Mouse (Mus musculus): Measurements from ENCODE around the gene G6pc2. TPM values are rescaled to one million over a fixed set of nuclear protein-coding genes. Genes with fewer than 3 reads are reported as not detected.
A peak's percentile ranks its signal among the peaks of the same experiment; 100 is the strongest.

The G6pc2 gene
- total and polyA plus RNA-seq, 3 experiments: not detected

DNA sequence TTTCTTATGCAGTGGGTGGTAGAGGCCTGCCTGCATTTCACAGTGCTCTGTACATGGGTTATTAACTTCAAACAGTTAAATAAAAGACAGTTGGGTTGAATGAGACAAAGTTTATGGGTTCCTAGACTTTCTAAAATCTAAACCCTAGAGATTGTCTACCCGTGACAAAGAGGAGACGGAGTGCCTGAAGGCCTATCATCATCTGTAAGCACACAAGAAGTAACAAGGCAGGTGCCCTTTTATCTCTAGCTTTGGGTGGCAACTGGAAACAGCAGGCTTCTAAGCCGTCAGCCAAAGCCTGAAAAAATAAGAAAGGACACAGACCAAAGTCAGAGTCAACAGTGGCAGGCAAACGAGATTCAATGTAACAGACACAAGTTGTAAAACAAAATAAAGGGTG is 21.7 kb upstream of the G6pc2 start:
- TF ChIP-seq TAL1 (conservative IDR thresholded peaks at IDR 0.05; ENCODE audit: low read depth, low read length) (no peak), POLR2AphosphoS5 (IDR thresholded peaks at IDR 0.05; ENCODE audit: insufficient replicate concordance, low read depth, low read length) (no peak), GATA1 (IDR thresholded peaks at IDR 0.05; ENCODE audit: borderline replicate concordance, low read length) (no peak), GATA2 (IDR thresholded peaks at IDR 0.05; ENCODE audit: borderline replicate concordance, low read depth, low read length) (no peak), CTCF (IDR thresholded peaks at IDR 0.05; ENCODE audit: low read depth, low read length) (no peak)
- no peak for ATAC-seq (ENCODE audit: extremely low read depth, insufficient number of reproducible peaks, low FRiP score, poor library complexity, severe bottlenecking)
- no peak for DNase-seq (ENCODE audit: low spot score)
- Histone ChIP-seq H3K4me1 (ENCODE audit: insufficient read depth, low read depth, low read length) (no peaks in the 10 kb centered on the region; the same call in 1 of the 2 replicates), H3K9me3 (replicated peaks) (no peaks in the 10 kb centered on the region), H3K36me3 (replicated peaks) (peaks cover 51% of the 10 kb centered on the region), H3K4me3 (ENCODE audit: low read depth, low read length) (no peak overlapping the region), H3K27me3 (ENCODE audit: insufficient read depth, low read length) (no peaks in the 10 kb centered on the region)

DNA sequence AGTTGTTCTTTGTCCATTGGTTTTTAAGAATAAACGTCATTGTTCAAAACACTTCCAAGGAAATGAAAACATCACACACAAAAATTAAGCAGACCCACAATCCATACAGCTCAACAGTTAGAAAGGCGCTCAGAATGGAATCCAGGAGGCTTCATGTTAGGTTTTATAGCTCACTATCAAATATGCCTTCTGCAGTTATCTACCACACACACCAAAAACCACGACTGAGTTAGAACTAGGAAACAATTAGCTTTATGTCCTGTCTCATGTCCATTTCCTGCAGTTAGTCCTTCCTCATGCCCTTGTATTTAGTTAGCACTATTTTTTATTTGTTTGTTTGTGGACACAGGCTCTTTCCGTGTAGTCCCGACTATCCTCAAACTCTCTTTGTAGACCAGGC is 19.8 kb upstream of the G6pc2 start:
- no peaks in the 10 kb centered on the region for H3K27me3 ChIP-seq (ENCODE audit: insufficient read depth, low read length)
- no peak overlapping the region for H3K4me3 ChIP-seq (ENCODE audit: low read depth, low read length)
- TF ChIP-seq GATA1 (IDR thresholded peaks at IDR 0.05; ENCODE audit: borderline replicate concordance, low read length): no peak
- TF ChIP-seq CTCF (IDR thresholded peaks at IDR 0.05; ENCODE audit: low read depth, low read length): no peak
- TF ChIP-seq TAL1 (conservative IDR thresholded peaks at IDR 0.05; ENCODE audit: low read depth, low read length): no peak
- no peak for TF ChIP-seq POLR2AphosphoS5 (IDR thresholded peaks at IDR 0.05; ENCODE audit: insufficient replicate concordance, low read depth, low read length)
- no peak for TF ChIP-seq GATA2 (IDR thresholded peaks at IDR 0.05; ENCODE audit: borderline replicate concordance, low read depth, low read length)
- no peaks in the 10 kb centered on the region for H3K9me3 ChIP-seq (replicated peaks)
- H3K36me3 ChIP-seq (replicated peaks): peaks cover 65% of the 10 kb centered on the region
- DNase-seq (ENCODE audit: low spot score): no peak
- no peak for ATAC-seq (ENCODE audit: extremely low read depth, insufficient number of reproducible peaks, low FRiP score, poor library complexity, severe bottlenecking)
- H3K4me1 ChIP-seq (ENCODE audit: insufficient read depth, low read depth, low read length): no peaks in the 10 kb centered on the region; the same call in 1 of the 2 replicates

DNA sequence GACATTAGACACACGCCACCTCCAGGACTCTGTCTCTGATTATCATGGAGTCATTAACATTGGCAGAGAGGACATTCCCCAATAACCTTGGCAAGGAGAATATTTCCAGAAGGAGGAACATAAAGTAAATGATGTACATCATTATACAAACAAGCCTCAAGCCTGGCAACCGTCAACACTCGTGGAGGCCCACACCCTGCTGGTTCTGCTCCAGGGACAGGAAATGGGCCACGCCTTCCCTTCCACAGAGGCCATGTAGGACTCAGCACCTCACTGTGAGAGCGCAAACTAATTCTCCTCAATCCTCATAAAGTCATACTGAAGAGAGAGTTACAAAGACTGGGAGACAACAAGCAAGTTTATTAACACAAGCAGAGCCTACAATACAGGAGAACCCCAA is 17.3 kb upstream of the G6pc2 start:
- DNase-seq (ENCODE audit: low spot score): no peak
- peaks cover 69% of the 10 kb centered on the region for H3K36me3 ChIP-seq (replicated peaks)
- no peak for ATAC-seq (ENCODE audit: extremely low read depth, insufficient number of reproducible peaks, low FRiP score, poor library complexity, severe bottlenecking)

DNA sequence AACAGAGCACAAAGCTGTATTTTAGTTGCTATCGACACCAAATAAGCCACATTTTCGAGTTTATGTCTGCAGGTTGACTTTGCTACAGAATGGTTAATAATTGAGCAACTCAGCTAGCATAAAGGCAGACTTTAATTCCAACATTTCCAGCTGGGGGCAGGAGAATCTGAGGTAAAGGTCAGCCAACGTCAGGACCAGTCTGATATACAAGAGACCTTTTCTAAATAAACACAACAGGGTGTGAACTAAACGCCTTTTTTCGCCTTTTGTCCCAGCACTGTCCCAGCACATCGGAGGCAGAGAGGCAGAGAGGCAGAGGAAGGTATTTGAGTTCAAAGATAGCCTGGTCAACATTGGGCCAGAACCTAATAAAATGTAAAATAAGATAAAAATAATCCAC is 5.7 kb upstream of the G6pc2 start:
- H3K4me1 ChIP-seq (ENCODE audit: insufficient read depth, low read depth, low read length): peaks cover 13% of the 10 kb centered on the region
- DNase-seq (ENCODE audit: low spot score): no peak

More for the DNA sequence above, 17.3 kb upstream of the G6pc2 start:
- Histone ChIP-seq H3K4me3 (ENCODE audit: low read depth, low read length) (no peak overlapping the region), H3K27me3 (ENCODE audit: insufficient read depth, low read length) (no peaks in the 10 kb centered on the region), H3K4me1 (ENCODE audit: insufficient read depth, low read depth, low read length) (no peaks in the 10 kb centered on the region; the same call in 1 of the 2 replicates), H3K9me3 (replicated peaks) (no peaks in the 10 kb centered on the region)
- TF ChIP-seq POLR2AphosphoS5 (IDR thresholded peaks at IDR 0.05; ENCODE audit: insufficient replicate concordance, low read depth, low read length): no peak
- TF ChIP-seq CTCF (IDR thresholded peaks at IDR 0.05; ENCODE audit: low read depth, low read length): no peak
- no peak for TF ChIP-seq GATA1 (IDR thresholded peaks at IDR 0.05; ENCODE audit: borderline replicate concordance, low read length)

DNA sequence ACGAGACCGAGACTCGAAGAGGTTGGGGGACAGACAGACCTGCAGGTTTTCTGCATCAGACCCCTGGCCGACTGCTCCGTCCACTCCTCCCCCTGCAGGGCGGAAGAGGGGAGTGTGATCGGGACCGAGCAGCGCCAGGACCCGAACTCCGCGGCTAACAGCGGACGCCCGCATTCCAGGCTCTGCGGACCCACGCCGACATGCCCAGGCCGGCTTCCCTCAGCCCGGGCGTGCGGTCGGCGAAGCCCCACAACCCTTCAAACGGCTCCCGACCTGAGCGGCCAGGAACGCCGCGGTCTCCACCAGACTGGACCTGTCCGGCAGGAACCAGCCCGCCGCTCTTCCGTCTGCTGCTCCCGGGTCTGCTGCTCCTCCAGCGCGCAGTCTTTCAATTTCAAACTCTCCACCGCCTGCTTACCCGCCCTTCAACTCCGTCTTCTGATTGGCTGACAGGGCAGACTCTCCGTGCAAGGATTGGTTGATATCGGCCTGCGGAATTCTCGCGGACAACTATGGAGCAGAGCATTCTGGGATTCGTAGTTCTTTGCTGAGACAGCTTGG is 5.0 kb upstream of the G6pc2 start, which contains the start of gene Spc25:
Spc25 (minus strand) TSS at position 404 of the 561 bp plus-strand sequence.
- H3K36me3 ChIP-seq (replicated peaks): peaks cover 25% of the 10 kb centered on the region
- TF ChIP-seq POLR2AphosphoS5 (IDR thresholded peaks at IDR 0.05; ENCODE audit: insufficient replicate concordance, low read depth, low read length) (no peak), TAL1 (conservative IDR thresholded peaks at IDR 0.05; ENCODE audit: low read depth, low read length) (no peak), GATA1 (IDR thresholded peaks at IDR 0.05; ENCODE audit: borderline replicate concordance, low read length) (no peak), GATA2 (IDR thresholded peaks at IDR 0.05; ENCODE audit: borderline replicate concordance, low read depth, low read length) (no peak), CTCF (IDR thresholded peaks at IDR 0.05; ENCODE audit: low read depth, low read length) (no peak)
- peaks cover 9% of the 10 kb centered on the region for H3K27me3 ChIP-seq (ENCODE audit: insufficient read depth, low read length)
- peak; percentile 99 for ATAC-seq (ENCODE audit: extremely low read depth, insufficient number of reproducible peaks, low FRiP score, poor library complexity, severe bottlenecking)
- peak; percentile 90 for DNase-seq (ENCODE audit: low spot score)
- H3K9me3 ChIP-seq (replicated peaks): no peaks in the 10 kb centered on the region
- H3K4me1 ChIP-seq (ENCODE audit: insufficient read depth, low read depth, low read length): peaks cover 13% of the 10 kb centered on the region
- H3K4me3 ChIP-seq (ENCODE audit: low read depth, low read length): peak within 1 kb of the TSS; percentile 96

More for the DNA sequence above, 5.7 kb upstream of the G6pc2 start:
- peaks cover 5% of the 10 kb centered on the region; the same call in 1 of the 2 replicates for H3K27me3 ChIP-seq (ENCODE audit: insufficient read depth, low read length)
- no peak for ATAC-seq (ENCODE audit: extremely low read depth, insufficient number of reproducible peaks, low FRiP score, poor library complexity, severe bottlenecking)
- H3K4me3 ChIP-seq (ENCODE audit: low read depth, low read length): peak overlapping the region; percentile 96
- H3K9me3 ChIP-seq (replicated peaks): no peaks in the 10 kb centered on the region
- TF ChIP-seq POLR2AphosphoS5 (IDR thresholded peaks at IDR 0.05; ENCODE audit: insufficient replicate concordance, low read depth, low read length): no peak
- TF ChIP-seq TAL1 (conservative IDR thresholded peaks at IDR 0.05; ENCODE audit: low read depth, low read length): no peak
- H3K36me3 ChIP-seq (replicated peaks): peaks cover 27% of the 10 kb centered on the region

DNA sequence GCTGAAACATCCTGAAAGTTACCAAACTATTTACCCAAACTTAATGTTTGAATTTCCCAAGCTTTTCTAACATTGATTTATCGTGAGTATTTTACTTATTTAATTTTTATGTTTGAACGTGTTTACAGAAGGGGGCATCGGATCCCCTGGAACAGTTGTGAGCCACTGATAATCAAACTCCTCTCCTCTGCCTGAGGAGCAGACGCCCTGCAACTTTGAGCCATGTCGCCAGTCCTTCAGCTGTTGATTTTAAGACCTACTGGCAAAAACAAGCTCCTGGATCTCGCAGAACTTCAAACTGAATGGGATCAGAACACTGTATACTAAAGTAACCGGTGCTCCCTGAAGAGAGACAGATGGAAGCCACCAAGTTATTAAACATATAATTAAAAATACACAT is 4.3 kb upstream of the G6pc2 start:
- Histone ChIP-seq H3K4me3 (ENCODE audit: low read depth, low read length) (peak overlapping the region; percentile 96; the same call in 1 of the 2 replicates), H3K27me3 (ENCODE audit: insufficient read depth, low read length) (peaks cover 11% of the 10 kb centered on the region), H3K4me1 (ENCODE audit: insufficient read depth, low read depth, low read length) (peaks cover 13% of the 10 kb centered on the region), H3K9me3 (replicated peaks) (no peaks in the 10 kb centered on the region), H3K36me3 (replicated peaks) (peaks cover 18% of the 10 kb centered on the region)
- DNase-seq (ENCODE audit: low spot score): peak; percentile 6
- TF ChIP-seq GATA1 (IDR thresholded peaks at IDR 0.05; ENCODE audit: borderline replicate concordance, low read length): no peak
- TF ChIP-seq POLR2AphosphoS5 (IDR thresholded peaks at IDR 0.05; ENCODE audit: insufficient replicate concordance, low read depth, low read length): no peak
- TF ChIP-seq GATA2 (IDR thresholded peaks at IDR 0.05; ENCODE audit: borderline replicate concordance, low read depth, low read length): no peak
- TF ChIP-seq TAL1 (conservative IDR thresholded peaks at IDR 0.05; ENCODE audit: low read depth, low read length): no peak
- no peak for TF ChIP-seq CTCF (IDR thresholded peaks at IDR 0.05; ENCODE audit: low read depth, low read length)
- ATAC-seq (ENCODE audit: extremely low read depth, insufficient number of reproducible peaks, low FRiP score, poor library complexity, severe bottlenecking): no peak
